Mouse (Mus musculus) spleen, adult 12 weeks (tissue): ENCODE measurements around the gene Arpc1b.

Source experiments
- DNase-seq: peaks from one replicate; pipeline ENCODE4 v3.0.0; 2022; ENCODE audit warnings: low spot score

Arpc1b gene

DNA sequence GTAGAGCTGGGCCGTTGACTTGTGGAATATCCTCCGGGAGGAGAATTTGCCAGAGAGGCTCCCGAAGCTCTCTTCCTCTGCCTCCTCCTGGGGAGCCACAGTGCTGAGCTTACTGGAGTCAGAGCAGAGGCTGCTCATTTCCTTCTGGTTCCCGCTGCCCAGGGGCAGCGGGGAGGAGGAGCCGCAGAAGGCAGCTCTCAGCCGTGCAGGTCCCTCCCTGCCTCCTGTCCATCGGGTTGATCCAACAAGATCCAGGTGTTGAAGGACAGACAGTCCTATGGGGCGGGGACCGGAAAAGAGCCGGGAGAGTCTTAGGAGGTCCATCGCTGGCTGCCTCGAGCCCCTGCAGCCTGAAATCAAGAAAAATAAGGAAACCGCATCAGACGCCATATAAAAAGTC lies 51.2 kb downstream of the Arpc1b start:
- no peak for DNase-seq

DNA sequence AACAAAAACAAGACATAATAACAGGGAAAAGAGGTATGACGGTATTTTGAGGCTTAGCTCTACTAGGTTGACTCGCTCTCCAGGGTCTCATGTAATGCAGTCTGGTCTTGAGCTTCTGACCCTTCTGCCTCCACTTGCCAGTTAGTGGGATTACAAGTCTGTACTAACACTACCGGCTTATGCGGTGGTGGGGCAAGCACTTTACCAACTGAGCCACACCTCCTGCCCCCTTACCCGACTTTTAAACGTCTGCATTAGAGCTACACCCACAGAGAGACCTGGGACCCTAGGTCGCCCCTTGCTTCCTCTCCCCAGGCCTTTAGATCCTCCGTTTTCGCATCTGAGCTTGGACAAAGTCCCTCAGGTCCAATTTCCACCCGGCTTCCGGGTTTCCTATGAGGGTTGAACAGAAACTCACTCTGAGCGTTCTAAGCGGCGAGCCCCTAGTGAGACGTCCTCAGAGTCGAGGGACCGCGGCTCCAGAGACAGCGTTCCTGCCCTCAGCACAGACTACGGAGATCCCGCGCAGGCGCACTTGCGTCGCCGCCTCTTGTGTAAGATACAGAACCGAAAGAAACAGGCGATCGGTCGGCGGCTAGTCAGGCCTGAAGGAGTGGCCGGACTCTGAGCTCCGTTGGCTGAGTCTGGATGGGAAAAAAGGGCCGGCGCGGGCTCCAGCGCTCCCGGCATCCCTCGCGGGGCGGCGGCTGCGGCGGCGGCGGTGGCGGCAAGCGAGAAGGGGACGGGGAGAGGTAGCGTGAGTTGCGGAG lies 52.7 kb downstream of the Arpc1b start, which contains the start of the genes Ptcd1 and Cpsf4:
Ptcd1 (minus strand) TSS at position 573 of the 770 bp plus-strand sequence.
Cpsf4 (plus strand) TSS at position 678 of the 770 bp plus-strand sequence.
- peak; percentile 97 for DNase-seq

DNA sequence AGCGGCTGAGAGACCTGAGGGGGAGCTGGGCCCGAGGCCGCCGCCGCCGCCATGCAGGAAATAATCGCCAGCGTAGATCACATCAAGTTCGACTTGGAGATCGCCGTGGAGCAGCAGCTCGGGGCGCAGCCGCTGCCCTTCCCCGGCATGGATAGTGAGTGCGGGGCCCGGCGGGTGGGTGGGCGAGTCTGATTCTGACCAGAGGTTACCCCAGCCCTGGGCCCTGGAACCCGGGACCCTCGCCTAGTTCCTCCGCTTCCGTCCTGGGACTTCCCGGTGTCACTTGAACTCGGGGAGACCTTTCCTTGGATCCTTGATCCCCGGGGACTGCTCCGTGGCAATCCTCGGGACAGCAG lies 53.3 kb downstream of the Arpc1b start:
- no peak for DNase-seq

DNA sequence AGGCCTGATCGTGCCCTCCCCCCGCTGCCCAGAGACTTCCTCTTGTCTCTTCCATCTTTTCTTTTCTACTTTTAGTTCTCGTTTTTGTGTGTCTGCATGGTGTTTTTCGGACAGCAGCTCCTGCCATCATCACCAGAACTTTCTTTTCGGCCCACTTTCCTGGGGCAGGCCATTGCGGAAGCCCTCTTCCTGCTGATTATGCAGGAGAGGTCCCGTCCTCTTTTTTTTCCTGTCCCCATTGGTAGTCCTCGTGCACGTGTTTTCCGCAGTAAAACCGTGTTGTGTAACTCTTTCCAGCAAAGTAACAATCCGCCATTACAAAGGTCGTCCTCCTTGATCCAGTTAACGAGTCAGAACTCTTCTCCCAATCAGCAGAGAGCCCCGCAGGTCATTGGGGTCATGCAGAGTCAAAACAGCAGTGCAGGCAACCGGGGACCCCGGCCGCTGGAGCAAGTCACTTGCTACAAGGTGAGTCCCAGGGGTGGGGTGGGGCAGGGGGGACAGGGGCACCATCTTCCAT lies 64.5 kb downstream of the Arpc1b start:
- no peak for DNase-seq
